Mouse (Mus musculus): Measurements from ENCODE around the gene Imp4.
"Not testable (repeated sequence)": the region's sequence is repeated elsewhere in the genome, so short reads cannot be mapped to it uniquely, and the experiment has no call there.

- not testable (repeated sequence) for TF ChIP-seq CTCF (IDR thresholded peaks at IDR 0.05; ENCODE audit: borderline replicate concordance, control insufficient read depth, extremely low read depth, insufficient read depth, low read length, poor library complexity); POLR2A (IDR thresholded peaks at IDR 0.05; ENCODE audit: control insufficient read depth, extremely low read depth, insufficient read depth, low read length, poor library complexity)
Measured at GRCm38 (mm10) chr1:34437366-34437765, 2.3 kb upstream of the Imp4 start.
